Mouse (Mus musculus) erythroblast, embryonic 14.5 days (primary cell): ENCODE results near the gene Cryba2. TPM values are rescaled to one million over a fixed set of nuclear protein-coding genes. Genes with fewer than 3 reads are reported as not detected.

ENCODE experiments used
- H3K27me3 ChIP-seq: 2 replicates; pipeline ENCODE4 v1.6.1; 2012; ENCODE audit warnings: inconsistent platforms; ENCODE audit not compliant: control insufficient read depth
- H3K36me3 ChIP-seq: 2 replicates; pipeline ENCODE4 v1.6.1; 2012; ENCODE audit warnings: mild to moderate bottlenecking, inconsistent platforms; ENCODE audit not compliant: control insufficient read depth
- H3K4me1 ChIP-seq: 2 replicates; pipeline ENCODE4 v1.6.1; 2012; ENCODE audit warnings: inconsistent platforms; ENCODE audit not compliant: control insufficient read depth
- H3K4me3 ChIP-seq: replicated peaks from 2 replicates; pipeline ENCODE3; 2012; ENCODE audit warnings: moderate library complexity, mild to moderate bottlenecking, inconsistent platforms
- H3K9me3 ChIP-seq: 2 replicates; pipeline ENCODE4 v1.6.1; 2012; ENCODE audit warnings: low read length, inconsistent platforms, mixed read lengths; ENCODE audit not compliant: control insufficient read depth
- GATA1 ChIP-seq: IDR thresholded peaks from 2 replicates; pipeline ENCODE4 v1.6.1; 2012; ENCODE audit warnings: low read length, inconsistent platforms, mixed read lengths
- TAL1 ChIP-seq: IDR thresholded peaks from 3 replicates; pipeline ENCODE4 v1.6.1; 2012; ENCODE audit warnings: low read length, inconsistent platforms, mixed read lengths
- polyA plus RNA-seq: library from polyadenylated mRNA; stranded (reverse); fragments of >175 nt; gene quantifications from 2 replicates; pipeline ENCODE4 v1.2.3, GENCODE M21; 2012

The Cryba2 gene
- polyA plus RNA-seq, 1 experiment: not detected

- peaks cover 63% of the 10 kb centered on the region for H3K27me3 ChIP-seq
Measured at GRCm38 (mm10) chr1:74891513-74891912, 1.4 kb downstream of the Cryba2 start.

GRCm38 (mm10) chr1:74885369-74886042 lies 7.4 kb downstream of the Cryba2 start, which contains the start of gene Fev:
TSS of gene Fev (minus strand) at chr1:74885419.
- Histone ChIP-seq H3K4me3 (no peak within 1 kb of the TSS), H3K4me1 (no peaks in the 10 kb centered on the region), H3K36me3 (no peaks in the 10 kb centered on the region), H3K27me3 (peaks cover 86% of the 10 kb centered on the region), H3K9me3 (no peaks in the 10 kb centered on the region)
- TF ChIP-seq GATA1: no peak
- TF ChIP-seq TAL1: no peak

More at GRCm38 (mm10) chr1:74891513-74891912, 1.4 kb downstream of the Cryba2 start:
- Histone ChIP-seq H3K9me3 (no peaks in the 10 kb centered on the region), H3K4me1 (no peaks in the 10 kb centered on the region), H3K4me3 (no peak overlapping the region), H3K36me3 (no peaks in the 10 kb centered on the region)
- TF ChIP-seq TAL1: no peak
- TF ChIP-seq GATA1: no peak

GRCm38 (mm10) chr1:74884196-74885141 lies 8.5 kb downstream of the Cryba2 start:
- no peaks in the 10 kb centered on the region for H3K4me1 ChIP-seq
- no peaks in the 10 kb centered on the region for H3K9me3 ChIP-seq
- H3K36me3 ChIP-seq: no peaks in the 10 kb centered on the region
- no peak overlapping the region for H3K4me3 ChIP-seq
- H3K27me3 ChIP-seq: peaks cover 77% of the 10 kb centered on the region
- no peak for TF ChIP-seq GATA1
- no peak for TF ChIP-seq TAL1

- Histone ChIP-seq H3K4me1 (no peaks in the 10 kb centered on the region), H3K36me3 (no peaks in the 10 kb centered on the region), H3K27me3 (peaks cover 82% of the 10 kb centered on the region), H3K4me3 (no peak overlapping the region), H3K9me3 (no peaks in the 10 kb centered on the region)
- TF ChIP-seq GATA1 (no peak), TAL1 (no peak)
Measured at GRCm38 (mm10) chr1:74883441-74883840, 9.5 kb downstream of the Cryba2 start.

DNA sequence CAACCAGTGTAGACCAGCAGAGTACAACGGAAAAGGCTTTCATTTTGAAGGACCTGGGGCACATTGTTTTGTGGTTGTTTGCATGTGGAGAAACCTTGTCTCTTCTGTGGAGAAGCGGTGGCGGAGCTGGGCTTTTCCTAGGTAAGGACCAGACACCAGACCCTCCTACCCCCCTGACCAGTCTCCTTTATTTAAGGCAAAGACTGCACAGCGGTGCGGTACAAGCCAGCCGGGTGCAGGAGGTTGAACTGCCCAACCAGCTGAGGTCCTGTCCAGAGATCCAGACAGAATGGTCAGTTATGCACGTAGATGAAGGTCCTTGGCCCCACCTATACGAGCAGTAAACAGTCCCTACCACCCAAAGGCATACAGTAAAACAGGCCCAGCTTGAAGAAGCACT lies 10.1 kb downstream of the Cryba2 start:
- Histone ChIP-seq H3K9me3 (no peaks in the 10 kb centered on the region), H3K4me3 (no peak overlapping the region), H3K36me3 (no peaks in the 10 kb centered on the region), H3K27me3 (peaks cover 80% of the 10 kb centered on the region), H3K4me1 (no peaks in the 10 kb centered on the region)
- no peak for TF ChIP-seq GATA1
- no peak for TF ChIP-seq TAL1

DNA sequence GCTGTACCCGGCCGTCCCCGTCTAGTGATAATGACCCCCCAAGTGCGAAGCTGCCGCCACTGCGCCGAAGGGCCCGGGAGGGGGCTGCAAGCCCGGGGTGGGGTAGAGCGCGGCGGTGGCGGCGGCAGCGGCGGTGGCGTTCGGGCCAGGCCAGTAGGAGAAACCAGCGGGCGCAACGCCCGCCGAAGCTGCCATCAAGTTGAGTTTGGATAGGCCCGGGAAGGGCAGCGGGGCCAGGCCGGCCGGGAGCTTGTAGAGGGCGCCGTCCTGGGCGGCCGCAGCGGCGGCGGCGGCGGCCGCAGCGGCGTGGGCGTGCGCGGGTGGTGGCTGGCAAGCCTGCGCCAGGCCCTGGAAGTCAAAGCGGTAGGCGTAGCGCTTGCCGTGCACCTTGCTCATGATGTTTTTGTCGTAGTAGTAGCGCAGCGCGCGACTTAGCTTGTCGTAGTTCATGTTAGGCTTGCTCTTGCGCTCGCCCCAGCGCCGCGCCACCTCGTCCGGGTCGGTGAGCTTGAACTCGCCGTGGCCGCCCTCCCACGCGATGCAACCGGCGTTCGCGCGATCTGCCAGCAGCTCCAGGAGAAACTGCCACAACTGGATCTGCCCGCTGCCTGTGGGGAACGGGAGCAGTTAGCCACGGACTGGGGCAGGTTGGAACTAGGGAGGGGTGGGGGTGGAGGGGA lies 10.7 kb downstream of the Cryba2 start:
- TF ChIP-seq GATA1: no peak
- TF ChIP-seq TAL1: no peak
- Histone ChIP-seq H3K27me3 (peaks cover 76% of the 10 kb centered on the region), H3K4me3 (no peak overlapping the region), H3K9me3 (no peaks in the 10 kb centered on the region), H3K4me1 (no peaks in the 10 kb centered on the region), H3K36me3 (no peaks in the 10 kb centered on the region)

- H3K9me3 ChIP-seq: no peaks in the 10 kb centered on the region
- no peak overlapping the region for H3K4me3 ChIP-seq
- no peaks in the 10 kb centered on the region for H3K36me3 ChIP-seq
- no peak for TF ChIP-seq GATA1
- no peak for TF ChIP-seq TAL1
- peaks cover 63% of the 10 kb centered on the region for H3K27me3 ChIP-seq
- no peaks in the 10 kb centered on the region for H3K4me1 ChIP-seq
Measured at GRCm38 (mm10) chr1:74880785-74881360, 12.1 kb downstream of the Cryba2 start.

- H3K27me3 ChIP-seq: peaks cover 26% of the 10 kb centered on the region
- no peaks in the 10 kb centered on the region for H3K4me1 ChIP-seq
- no peak overlapping the region for H3K4me3 ChIP-seq
- no peaks in the 10 kb centered on the region for H3K36me3 ChIP-seq
- no peak for TF ChIP-seq TAL1
- no peak for TF ChIP-seq GATA1
- H3K9me3 ChIP-seq: no peaks in the 10 kb centered on the region
Measured at GRCm38 (mm10) chr1:74877199-74877598, 15.7 kb downstream of the Cryba2 start.

DNA sequence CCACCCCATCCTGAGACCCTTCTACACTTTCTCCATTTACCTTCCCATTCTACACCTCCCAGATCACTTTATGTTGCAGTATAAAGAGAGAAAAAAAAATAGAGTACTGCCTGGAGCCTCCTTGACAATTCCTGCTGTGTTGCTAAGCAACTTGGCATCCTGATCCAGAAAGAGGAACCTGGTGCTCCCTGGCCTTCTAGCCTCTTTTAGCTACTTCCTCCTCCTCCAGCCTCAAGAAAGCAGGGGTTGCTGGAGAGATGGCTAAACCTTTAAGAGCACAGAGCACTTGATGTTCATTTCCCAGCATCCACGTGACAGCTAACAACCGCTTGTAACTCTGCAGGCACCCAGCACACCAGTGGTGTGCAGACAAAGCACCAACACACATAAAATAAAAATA lies 20.7 kb downstream of the Cryba2 start:
- H3K36me3 ChIP-seq: no peaks in the 10 kb centered on the region
- H3K4me1 ChIP-seq: no peaks in the 10 kb centered on the region
- no peak for TF ChIP-seq GATA1
- no peak for TF ChIP-seq TAL1
- no peak overlapping the region for H3K4me3 ChIP-seq
- H3K9me3 ChIP-seq: no peaks in the 10 kb centered on the region
- H3K27me3 ChIP-seq: peaks cover 3% of the 10 kb centered on the region
